Mouse (Mus musculus) layer of hippocampus, postnatal 25 days (tissue): Measurements from ENCODE around the gene Prss27. TPM values are rescaled to one million over a fixed set of nuclear protein-coding genes. Genes with fewer than 3 reads are reported as not detected.

Source experiments
- microRNA-seq, 2 experiments: library from miRNA; unstranded; fragments of <30 nt; microRNA quantifications; one replicate each; pipeline ENCODE4 v1.2.0; 2021
- total RNA-seq, 2 experiments: library from RNA; stranded (reverse); gene quantifications; 2 replicates each; pipeline ENCODE4 v1.2.3; 2021

Prss27 gene
- total RNA-seq, 2 experiments from 2014 or later: not detected

Small RNAs within 50 kb of the gene (microRNA-seq; reads per million reads assigned to microRNA genes)
- gene Gm27700: 0 reads per million in 2 experiments

Other genes starting within 250 kb of the Prss27 start
- gene Srrm2, start 247.6 kb upstream of the Prss27 start, total RNA-seq: 100 to 1,000 TPM; 400 to 605 TPM
- gene Elob, start 209.0 kb upstream of the Prss27 start, total RNA-seq: 100 to 1,000 TPM; 381 to 387 TPM
- not detected for gene Prss33, start 202.1 kb upstream of the Prss27 start, total RNA-seq
- gene Prss32, start 194.3 kb upstream of the Prss27 start, total RNA-seq: not detected
- 1 to 10 TPM; 1.8 to 2.0 TPM for gene Prss41, start 194.0 kb upstream of the Prss27 start, total RNA-seq
- not detected for gene Prss21, start 170.1 kb upstream of the Prss27 start, total RNA-seq
- gene Dcpp1, start 157.3 kb upstream of the Prss27 start, total RNA-seq: not detected
- gene Dcpp2, start 157.3 kb upstream of the Prss27 start, total RNA-seq: not detected
- gene Dcpp3, start 120.7 kb upstream of the Prss27 start, total RNA-seq: not detected
- gene Sbp, start 96.5 kb upstream of the Prss27 start, total RNA-seq: not detected
- not detected for gene Sbpl, start 82.9 kb upstream of the Prss27 start, total RNA-seq
- under 1 TPM in 1 of 2 experiments, not detected in 1; 0.23 TPM for gene Prss30, start 57.6 kb upstream of the Prss27 start, total RNA-seq
- not detected for gene Prss22, start 40.0 kb upstream of the Prss27 start, total RNA-seq
- 10 to 100 TPM; 30.7 to 34.9 TPM for gene Kctd5, start 35.3 kb downstream of the Prss27 start, total RNA-seq
- 100 to 1,000 TPM; 102 to 108 TPM for gene Pdpk1, start 112.8 kb downstream of the Prss27 start, total RNA-seq
- gene Amdhd2, start 125.6 kb downstream of the Prss27 start, total RNA-seq: 10 to 100 TPM; 36.3 to 38.4 TPM
- 1,000 to 10,000 TPM; 1,231 to 1,342 TPM for gene Atp6v0c, start 131.6 kb downstream of the Prss27 start, total RNA-seq
- gene Tbc1d24, start 167.4 kb downstream of the Prss27 start, total RNA-seq: 10 to 100 TPM; 60.1 to 64.2 TPM
- 10 to 100 TPM; 10.8 to 11.0 TPM for gene Ntn3, start 171.4 kb downstream of the Prss27 start, total RNA-seq
- gene Tedc2, start 182.7 kb downstream of the Prss27 start, total RNA-seq: 10 to 100 TPM in 1 of 2 experiments, 1 to 10 TPM in 1; 8.4 to 10.0 TPM
- 1 to 10 TPM; 4.1 to 6.6 TPM for gene Ccnf, start 213.3 kb downstream of the Prss27 start, total RNA-seq